Mouse (Mus musculus) cerebellum, adult 11 months (tissue): ENCODE measurements around the gene Rab3il1.

Experiments used
- DNase-seq: peaks from one replicate; pipeline ENCODE4 v3.0.0; 2022

The Rab3il1 gene

GRCm38 (mm10) chr19:10042816-10043215 is 41.3 kb downstream of the Rab3il1 start:
- no peak for DNase-seq

DNA sequence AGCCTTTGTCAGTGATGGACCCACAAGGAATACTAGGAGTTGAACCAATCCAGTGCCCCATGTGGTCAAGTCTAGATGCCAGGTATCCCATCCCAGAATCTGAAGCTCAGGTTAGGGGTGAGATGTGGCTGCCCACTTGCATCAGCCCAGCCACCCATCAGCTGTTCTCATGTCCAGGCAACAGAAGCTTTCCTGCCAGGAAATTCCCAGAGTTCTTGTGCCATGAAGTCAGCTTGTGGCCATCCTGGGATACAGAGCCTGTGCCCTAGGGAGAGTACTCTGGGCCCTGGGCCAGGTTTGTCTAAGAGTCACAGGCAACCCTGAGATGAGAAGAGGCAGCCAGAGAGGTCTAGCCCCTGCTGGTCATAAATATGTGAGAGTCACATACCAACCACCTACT is 42.2 kb downstream of the Rab3il1 start:
- DNase-seq = no peak

DNA sequence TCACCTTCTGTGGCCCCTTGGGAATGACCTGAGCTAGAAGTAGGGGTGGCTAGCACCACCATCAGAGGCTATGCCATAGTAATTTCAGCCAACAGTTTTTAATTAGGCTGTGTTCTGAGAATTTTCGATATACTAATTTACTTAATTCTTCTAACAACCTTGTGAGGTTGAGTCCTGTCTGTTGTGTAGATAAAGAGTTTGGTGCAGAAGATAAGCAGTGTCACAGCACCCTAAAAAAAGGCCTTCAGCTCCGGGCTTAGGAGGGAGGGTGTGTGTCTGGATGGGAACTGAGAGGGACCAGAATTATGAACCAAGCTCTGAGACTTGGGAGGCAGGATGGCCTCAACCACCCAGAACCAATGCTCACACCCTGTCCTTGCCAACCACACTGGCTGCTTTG is 44.2 kb downstream of the Rab3il1 start:
- DNase-seq = no peak

- DNase-seq = no peak
Measured at GRCm38 (mm10) chr19:10046346-10046745, 44.9 kb downstream of the Rab3il1 start.

- DNase-seq = no peak
Measured at GRCm38 (mm10) chr19:10046983-10047382, 45.5 kb downstream of the Rab3il1 start.

DNA sequence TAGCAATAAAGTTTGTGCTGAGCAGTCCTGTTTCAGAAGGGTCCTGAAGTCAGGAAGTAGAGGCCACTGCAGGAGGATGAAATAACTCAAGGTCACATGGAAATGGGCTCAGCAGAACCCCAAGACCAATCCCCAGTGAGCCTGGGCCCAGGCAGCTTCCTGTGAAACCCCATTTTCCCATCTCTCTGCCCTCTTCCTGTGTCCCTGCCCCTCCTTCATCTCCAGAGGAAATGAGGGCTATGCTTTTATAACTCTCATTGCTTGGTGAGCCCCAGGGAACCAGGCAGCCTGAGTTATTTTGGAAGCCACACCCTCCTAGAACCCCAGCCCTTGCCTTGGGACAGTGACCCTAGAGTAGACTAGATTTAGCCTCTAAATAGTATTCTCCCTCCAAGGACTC is 48.1 kb downstream of the Rab3il1 start:
- DNase-seq = no peak

- no peak for DNase-seq
Measured at GRCm38 (mm10) chr19:10050438-10050837, 49.0 kb downstream of the Rab3il1 start.

- DNase-seq = no peak
Measured at GRCm38 (mm10) chr19:10052698-10053097, 51.2 kb downstream of the Rab3il1 start.

GRCm38 (mm10) chr19:10053692-10054260 is 52.3 kb downstream of the Rab3il1 start:
- DNase-seq = no peak

DNA sequence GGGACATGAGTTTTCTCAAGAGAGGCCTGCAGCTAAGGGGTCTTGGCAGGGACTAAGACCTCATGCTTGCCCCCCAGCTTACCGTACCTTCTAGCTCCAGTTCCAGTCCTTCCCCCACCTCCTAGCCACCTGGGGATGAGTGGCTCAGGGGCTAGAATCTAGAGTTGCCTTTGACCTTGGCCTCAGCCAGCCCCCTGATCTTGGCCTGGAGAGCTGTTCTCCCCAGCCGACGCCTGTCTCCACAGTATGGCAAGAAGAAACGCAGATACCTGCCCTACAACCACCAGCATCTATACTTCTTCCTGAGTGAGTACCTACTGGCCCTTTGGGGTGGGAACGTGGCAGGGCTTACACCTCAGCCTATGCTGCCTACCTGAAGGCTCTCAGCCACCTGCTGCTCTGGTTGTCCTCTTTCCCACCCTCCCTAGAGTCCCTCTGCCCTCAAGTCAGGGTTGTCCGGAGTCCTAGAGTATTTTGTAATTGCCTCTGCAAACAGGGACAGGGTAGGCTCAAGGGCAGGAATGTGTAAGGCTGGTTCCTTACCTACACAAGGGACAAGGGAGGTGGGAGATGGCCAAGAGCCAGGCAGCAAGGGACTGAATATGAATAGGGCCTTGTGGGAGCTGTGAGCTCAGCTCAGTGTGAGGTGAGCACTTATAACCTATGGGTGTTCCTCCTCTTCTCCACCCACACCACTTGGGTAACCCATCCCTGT is 53.0 kb downstream of the Rab3il1 start:
- no peak for DNase-seq

- no peak for DNase-seq
Measured at GRCm38 (mm10) chr19:10055261-10055660, 53.8 kb downstream of the Rab3il1 start.

GRCm38 (mm10) chr19:10055783-10056660 is 54.6 kb downstream of the Rab3il1 start:
- no peak for DNase-seq

GRCm38 (mm10) chr19:10056686-10057085 is 55.2 kb downstream of the Rab3il1 start:
- DNase-seq = no peak

GRCm38 (mm10) chr19:10057486-10058351 is 56.2 kb downstream of the Rab3il1 start:
- DNase-seq = no peak

GRCm38 (mm10) chr19:10058352-10058825 is 56.9 kb downstream of the Rab3il1 start:
- no peak for DNase-seq

DNA sequence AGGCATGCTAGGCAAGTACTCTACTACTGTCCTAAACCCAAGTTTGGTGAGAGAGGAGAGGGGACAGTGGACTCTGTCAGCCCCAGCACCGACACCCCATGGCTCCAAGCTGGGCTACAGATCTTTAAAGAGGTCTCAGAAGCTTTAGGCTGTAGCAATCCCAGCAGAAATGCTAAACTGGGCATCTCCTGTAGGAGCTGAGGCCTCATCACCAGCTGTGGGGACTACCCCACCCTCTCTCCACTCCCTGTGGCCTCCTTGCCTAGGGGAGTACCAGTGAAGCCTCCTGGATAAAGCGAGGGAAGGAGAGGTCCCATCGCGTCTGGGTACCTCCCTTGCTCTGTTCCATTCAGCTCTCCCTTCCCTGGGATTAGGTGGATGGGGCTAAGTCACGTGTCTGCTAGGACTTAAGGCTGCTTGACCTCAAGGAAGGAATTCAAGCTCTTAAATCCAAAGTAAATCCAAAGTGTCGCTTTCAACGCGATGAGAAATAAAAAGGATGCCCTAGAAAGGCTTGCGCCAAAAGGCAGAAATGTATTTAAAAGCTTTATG is 57.5 kb downstream of the Rab3il1 start:
- no peak for DNase-seq

DNA sequence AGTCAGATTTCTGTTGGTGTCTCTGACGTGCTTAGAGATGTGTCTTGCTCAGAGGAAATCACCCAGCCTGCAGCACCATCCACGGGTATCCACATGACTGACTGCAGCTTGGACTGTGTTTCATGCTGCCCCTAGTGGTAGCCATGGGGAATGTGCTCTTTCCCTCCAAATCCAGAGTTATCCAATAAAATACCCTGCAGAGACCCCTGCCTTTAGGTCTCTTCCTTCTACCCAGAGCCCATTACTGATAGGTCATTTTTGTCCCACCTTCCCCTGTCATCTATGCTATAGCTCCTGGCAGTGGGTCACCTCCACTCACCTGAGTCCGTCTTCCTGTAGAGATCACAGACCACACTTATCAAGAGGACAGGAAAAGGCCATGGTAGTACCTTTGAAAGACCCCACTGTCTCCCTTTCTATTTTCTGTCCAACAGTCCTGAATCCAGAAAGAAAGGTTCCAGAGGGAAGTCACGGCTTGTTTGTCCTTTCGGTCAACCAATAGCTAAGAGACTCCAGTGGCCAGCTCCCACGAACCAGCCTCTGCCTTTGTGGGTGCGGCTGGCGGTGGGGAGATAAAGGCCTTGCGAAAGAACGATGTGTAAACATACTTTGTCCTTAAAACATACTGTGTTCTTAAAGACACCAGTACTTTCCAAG is 58.6 kb downstream of the Rab3il1 start:
- no peak for DNase-seq

DNA sequence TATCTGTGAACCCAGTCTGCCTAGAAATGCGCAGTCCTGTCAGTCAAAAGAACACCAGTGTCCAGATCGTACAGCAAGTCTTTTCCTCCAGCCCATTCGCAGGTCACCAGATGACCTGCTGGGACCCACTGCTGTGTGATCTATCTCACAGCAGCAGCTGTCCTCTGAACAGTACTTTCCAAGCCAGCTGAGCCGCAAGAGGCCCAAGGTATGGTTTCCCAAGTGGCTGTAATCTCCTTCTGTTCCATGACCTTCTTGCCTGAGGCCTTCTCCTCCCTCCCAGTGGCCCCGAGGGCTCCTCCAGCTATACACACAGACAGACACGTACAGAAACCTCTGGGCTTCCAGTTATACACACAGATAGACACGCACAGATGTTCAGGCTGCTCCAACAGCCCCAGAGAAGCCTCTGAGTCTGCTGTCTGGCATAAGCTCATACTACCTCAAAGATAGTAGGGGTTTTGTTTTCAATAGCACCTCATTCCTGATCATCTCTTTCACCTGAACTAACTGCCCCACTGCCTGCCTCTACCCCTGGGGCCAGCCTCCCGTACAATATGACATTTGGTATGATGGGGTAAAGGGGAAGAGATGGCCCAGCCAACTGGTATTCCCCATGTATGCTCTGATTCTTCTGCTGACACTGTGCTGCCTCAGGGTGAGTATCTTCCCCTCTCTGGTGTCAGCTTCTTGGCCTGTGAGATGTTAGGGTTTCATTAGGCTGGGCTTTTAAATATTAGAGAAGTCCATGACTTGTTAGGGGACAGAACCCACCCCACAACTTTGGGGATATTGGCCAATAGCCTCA is 59.5 kb downstream of the Rab3il1 start:
- DNase-seq = no peak

GRCm38 (mm10) chr19:10061624-10062023 is 60.2 kb downstream of the Rab3il1 start:
- DNase-seq = no peak

DNA sequence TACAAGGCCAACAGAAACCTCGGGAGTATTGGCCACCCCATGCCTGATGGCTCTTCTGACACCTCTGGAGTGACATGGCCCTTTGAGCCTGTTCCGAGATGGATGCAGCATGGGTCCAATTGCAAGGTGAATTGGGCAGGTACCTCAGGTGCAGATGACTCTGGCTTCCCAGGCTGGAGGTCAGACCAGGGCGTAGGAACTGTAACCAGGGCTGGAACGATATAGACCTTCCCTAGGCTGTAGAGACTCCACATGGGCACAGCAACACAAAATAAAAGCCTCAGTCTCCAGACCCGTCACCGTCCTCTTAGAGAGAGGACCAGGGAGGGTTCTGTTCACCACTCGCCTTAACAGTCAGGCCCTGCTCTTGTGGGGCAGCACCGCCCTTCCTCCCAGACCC is 60.8 kb downstream of the Rab3il1 start:
- no peak for DNase-seq

GRCm38 (mm10) chr19:10062862-10063261 is 61.4 kb downstream of the Rab3il1 start:
- DNase-seq = no peak
